Comparison of ENCODE assay signal across 1 mouse cellular context in the genomic region with DNA sequence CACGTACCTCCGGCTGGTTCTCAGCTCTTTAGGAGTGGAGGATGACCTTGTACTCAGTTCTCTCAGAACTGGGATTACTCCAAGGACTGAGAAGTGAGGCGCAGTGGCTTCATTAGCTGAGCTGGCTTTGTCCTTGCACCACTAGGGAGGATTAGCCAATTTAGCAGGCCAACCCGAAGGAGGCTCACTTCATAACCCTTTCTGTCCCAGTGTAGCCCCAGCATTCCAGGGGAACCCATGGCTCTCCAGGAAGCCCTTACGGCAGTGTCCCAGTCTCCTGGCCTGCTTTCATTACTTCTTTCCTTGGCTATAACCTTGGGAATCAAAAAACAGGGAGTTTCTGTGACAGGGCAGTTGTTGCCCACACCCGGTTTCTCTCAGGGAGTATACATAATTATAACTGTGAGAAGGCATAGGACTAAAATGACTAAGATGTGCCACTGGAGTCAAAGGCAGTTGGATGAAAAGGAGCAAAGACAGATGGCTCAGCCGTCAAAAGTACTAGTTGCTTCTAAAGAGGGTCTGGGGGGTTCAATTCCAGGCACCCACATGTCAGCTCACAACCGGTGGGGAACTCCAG.
TF ChIP-seq lines count a peak whose summit lies in the region.

No protein-coding gene starts in this region.

TF ChIP-seq in MEL, 35 proteins besides CTCF, POLR2A, EP300 and RAD21:
- TF ChIP-seq ETS1 (IDR thresholded peaks at IDR 0.05; ENCODE audit: low read depth, low read length) (no peak), MAX (IDR thresholded peaks at IDR 0.05; ENCODE audit: low read length) (no peak), MXI1 (IDR thresholded peaks at IDR 0.05; ENCODE audit: low read depth, low read length) (no peak), POLR2AphosphoS5 (IDR thresholded peaks at IDR 0.05; ENCODE audit: borderline replicate concordance, low read depth, low read length) (no peak), MYB (IDR thresholded peaks at IDR 0.05; ENCODE audit: low read depth, low read length) (no peak), JUND (IDR thresholded peaks at IDR 0.05; ENCODE audit: low read depth, low read length) (no peak), USF2 (IDR thresholded peaks at IDR 0.05; ENCODE audit: borderline replicate concordance in 1 of 2, insufficient read depth in 1 of 2, low read depth in 1 of 2, low read length in 2 of 2) (no peak), NRF1 (IDR thresholded peaks at IDR 0.05; ENCODE audit: insufficient read depth, low read depth, low read length, poor library complexity, severe bottlenecking) (no peak), SIN3A (IDR thresholded peaks at IDR 0.05; ENCODE audit: low read length) (no peak), E2F4 (IDR thresholded peaks at IDR 0.05; ENCODE audit: borderline replicate concordance, low read depth, low read length) (no peak), KAT2A (conservative IDR thresholded peaks at IDR 0.05; ENCODE audit: low read depth, low read length) (no peak), USF1 (IDR thresholded peaks at IDR 0.05; ENCODE audit: low read depth, low read length) (no peak), MAFK (IDR thresholded peaks at IDR 0.05; ENCODE audit: borderline replicate concordance, low read depth, low read length) (no peak), RCOR1 (IDR thresholded peaks at IDR 0.05; ENCODE audit: low read depth, low read length) (no peak), ZMIZ1 (IDR thresholded peaks at IDR 0.05; ENCODE audit: low read depth, low read length) (no peak), HCFC1 (IDR thresholded peaks at IDR 0.05; ENCODE audit: low read depth, low read length) (no peak), SMC3 (IDR thresholded peaks at IDR 0.05; ENCODE audit: low read depth, low read length) (no peak), TBP (IDR thresholded peaks at IDR 0.05; ENCODE audit: low read depth, low read length) (no peak)
TF ChIP-seq in MEL: peak in this region for 0.
